Mouse (Mus musculus) thymus, postnatal 4 days (tissue): ENCODE results near the gene Ehd1.
A peak's percentile ranks its signal among the peaks of the same experiment; 100 is the strongest.

Source experiments
- DNase-seq: peaks from one replicate; pipeline ENCODE4 v3.0.0; 2021

Gene Ehd1

GRCm38 (mm10) chr19:6261379-6261778, 15.1 kb upstream of the Ehd1 start:
- DNase-seq, result no peak

GRCm38 (mm10) chr19:6262222-6262621, 14.3 kb upstream of the Ehd1 start:
- DNase-seq, result peak; percentile 88

- DNase-seq, result no peak
These were observed 13.6 kb upstream of the Ehd1 start for GRCm38 (mm10) chr19:6262839-6263433.

GRCm38 (mm10) chr19:6264200-6264599, 12.3 kb upstream of the Ehd1 start:
- DNase-seq, result no peak

GRCm38 (mm10) chr19:6264945-6265344, 11.6 kb upstream of the Ehd1 start:
- no peak for DNase-seq

- no peak for DNase-seq
These were observed 10.8 kb upstream of the Ehd1 start for GRCm38 (mm10) chr19:6265727-6266182.

GRCm38 (mm10) chr19:6267306-6268169, 9.0 kb upstream of the Ehd1 start:
- DNase-seq, result no peak

- DNase-seq, result peak; percentile 95
These were observed 8.4 kb upstream of the Ehd1 start for GRCm38 (mm10) chr19:6268170-6268528.

GRCm38 (mm10) chr19:6268670-6269132, 7.8 kb upstream of the Ehd1 start:
- no peak for DNase-seq

- no peak for DNase-seq
These were observed 6.6 kb upstream of the Ehd1 start for GRCm38 (mm10) chr19:6269798-6270475.

- no peak for DNase-seq
These were observed 5.9 kb upstream of the Ehd1 start for GRCm38 (mm10) chr19:6270661-6271060.

GRCm38 (mm10) chr19:6271206-6271605, 5.3 kb upstream of the Ehd1 start:
- no peak for DNase-seq

- DNase-seq, result no peak
These were observed 4.5 kb upstream of the Ehd1 start for GRCm38 (mm10) chr19:6272053-6272452.

GRCm38 (mm10) chr19:6272738-6273137, 3.8 kb upstream of the Ehd1 start:
- no peak for DNase-seq

- DNase-seq, result no peak
These were observed 2.9 kb upstream of the Ehd1 start for GRCm38 (mm10) chr19:6273592-6273991.

- no peak for DNase-seq
These were observed 2.4 kb upstream of the Ehd1 start for GRCm38 (mm10) chr19:6273998-6274608.

- DNase-seq, result peak; percentile 63
These were observed 660 bp upstream of the Ehd1 start for GRCm38 (mm10) chr19:6275740-6276389.

- no peak for DNase-seq
These were observed 1.3 kb downstream of the Ehd1 start for GRCm38 (mm10) chr19:6277661-6278438.

GRCm38 (mm10) chr19:6278439-6279073, 2.0 kb downstream of the Ehd1 start:
- no peak for DNase-seq

GRCm38 (mm10) chr19:6279481-6280144, 3.1 kb downstream of the Ehd1 start:
- DNase-seq, result no peak

GRCm38 (mm10) chr19:6280554-6280953, 4.0 kb downstream of the Ehd1 start:
- DNase-seq, result no peak
